Mouse (Mus musculus): Measurements from ENCODE around the gene Masp1.

DNA sequence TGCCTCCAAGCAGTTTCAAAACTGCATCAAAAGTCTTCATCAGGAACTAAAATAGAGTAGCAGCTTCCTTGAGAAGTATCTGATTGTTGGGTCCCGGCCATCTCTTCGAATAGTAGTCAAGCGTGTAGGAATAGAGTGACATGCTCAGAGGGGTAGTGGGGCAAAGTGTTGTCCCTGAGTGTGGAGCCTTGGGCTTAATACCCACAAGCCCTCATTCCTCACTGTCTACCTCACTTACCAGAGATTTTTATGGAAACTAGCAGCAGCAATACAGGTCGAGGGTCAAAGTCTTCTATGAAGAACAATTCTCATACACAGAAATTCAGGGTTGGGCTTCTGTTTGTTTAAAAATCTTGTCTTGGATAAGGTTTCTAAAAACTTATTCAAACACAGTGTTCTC, 69.8 kb downstream of the Masp1 start:
- TF ChIP-seq TCF3 (IDR thresholded peaks at IDR 0.05; ENCODE audit: insufficient read length, low read depth), result no peak
- no peak for TF ChIP-seq POLR2AphosphoS2 (IDR thresholded peaks at IDR 0.05; ENCODE audit: insufficient read length, low read depth)
- TF ChIP-seq POLR2A (IDR thresholded peaks at IDR 0.05; ENCODE audit: insufficient read length, low read depth), result no peak
- TF ChIP-seq USF1 (IDR thresholded peaks at IDR 0.05; ENCODE audit: low read depth), result no peak
- TF ChIP-seq E2F4 (IDR thresholded peaks at IDR 0.05; ENCODE audit: insufficient read depth), result no peak
- no peak for TF ChIP-seq SRF (IDR thresholded peaks at IDR 0.05; ENCODE audit: control insufficient read depth, insufficient read length, low read depth)
- TF ChIP-seq MAX (IDR thresholded peaks at IDR 0.05; ENCODE audit: low read depth), result no peak
- no peak for TF ChIP-seq CEBPB (IDR thresholded peaks at IDR 0.05; ENCODE audit: insufficient read depth, poor library complexity, severe bottlenecking)
